Mouse (Mus musculus): ENCODE data around the gene Ifi27l2a.
"Not testable (repeated sequence)": the region's sequence is repeated elsewhere in the genome, so short reads cannot be mapped to it uniquely, and the experiment has no call there.

Ifi27l2a gene
- long read RNA-seq, experiment 1, transcript Ifi27l2a-201 (4 exons, 463 nt) = major isoform, 73 of 89 reads
- long read RNA-seq, experiment 1, partial matches to known transcripts = 6 of 89 reads
- long read RNA-seq, experiment 1, other reads (novel, unspliced or antisense) = 10 of 89 reads
- long read RNA-seq, experiment 2, transcript Ifi27l2a-201 (4 exons, 463 nt) = major isoform, 93 of 107 reads
- long read RNA-seq, experiment 2, partial matches to known transcripts = 6 of 107 reads
- long read RNA-seq, experiment 2, other reads (novel, unspliced or antisense) = 8 of 107 reads

DNA sequence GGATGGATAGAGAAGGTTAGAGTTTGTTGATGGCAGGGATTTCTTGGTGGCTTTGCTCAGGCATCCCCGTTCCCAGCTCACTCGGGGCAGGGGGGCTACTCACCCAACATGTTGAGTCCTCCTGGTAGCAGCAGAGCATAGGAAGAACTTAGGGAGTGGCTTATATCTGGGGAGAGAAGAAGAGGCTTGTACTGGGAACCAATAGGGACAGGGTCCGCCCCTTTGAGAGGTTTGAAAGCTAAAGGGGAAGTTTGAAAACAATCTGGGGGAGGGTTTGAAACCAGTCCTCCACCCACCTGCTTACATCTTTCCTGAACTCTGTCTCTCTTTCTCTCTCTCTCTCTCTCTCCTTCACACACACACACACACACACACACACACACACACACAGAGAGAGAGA is at the start of gene Ifi27l2a:
TSS of gene Ifi27l2a (minus strand) at position 157 of the 400 bp plus-strand sequence.
- intact Hi-C loops (cut with DNase I) = no loop called here

DNA sequence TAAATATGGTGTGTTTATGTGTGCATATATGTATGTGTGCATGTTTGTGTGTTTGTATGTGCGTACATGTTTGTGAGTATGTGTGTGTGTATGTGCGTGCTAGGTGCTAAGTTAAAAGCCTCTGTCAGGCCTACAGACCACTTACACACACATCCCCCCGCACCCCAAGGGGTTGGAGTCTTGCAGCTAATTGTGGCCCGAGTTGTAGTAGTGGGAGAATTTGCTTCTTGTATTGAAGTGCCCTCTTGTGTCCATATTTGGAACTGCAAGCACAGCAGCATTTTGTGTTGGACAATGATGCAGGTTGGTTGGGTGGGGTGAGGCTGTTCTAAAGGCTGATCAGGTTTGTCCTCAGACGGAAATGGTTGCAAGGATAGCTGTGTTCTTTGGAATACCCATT is 49.3 kb upstream of the Ifi27l2a start:
- intact Hi-C loops (cut with DNase I) = loop anchor here (1.0 kb wide), 1 partner anchor 66 kb away; no protein-coding TSS in a partner anchor

DNA sequence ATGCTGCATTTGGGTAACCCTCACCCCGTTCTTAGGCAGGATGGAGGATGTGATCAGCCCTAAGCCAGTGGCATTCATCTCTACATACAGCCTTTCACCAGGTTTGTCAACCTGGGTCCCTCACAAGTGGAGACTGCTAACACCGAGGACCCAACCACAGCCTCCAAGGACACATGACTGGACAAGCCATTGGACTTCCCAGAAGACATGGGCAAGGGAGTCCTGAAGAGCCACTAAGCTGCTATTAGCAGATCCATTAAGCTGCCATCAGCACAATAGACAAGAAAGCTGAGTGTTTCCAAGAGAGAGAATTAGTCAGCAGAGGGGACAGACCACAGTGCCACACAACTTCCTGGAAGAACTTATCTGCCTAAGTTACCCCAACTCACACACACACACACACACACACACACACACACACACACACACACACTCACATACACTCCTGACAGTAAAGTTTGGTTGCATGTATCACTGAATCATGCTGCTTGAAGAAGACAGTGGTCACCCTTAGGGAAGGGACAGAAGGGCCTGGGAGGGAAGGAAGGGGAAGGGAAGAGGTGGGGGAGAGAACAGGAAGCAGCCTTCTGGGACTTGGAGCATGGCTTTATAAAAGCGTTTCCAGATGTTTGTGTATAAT is 47.7 kb upstream of the Ifi27l2a start:
- intact Hi-C loops (cut with DNase I) = no loop called here

DNA sequence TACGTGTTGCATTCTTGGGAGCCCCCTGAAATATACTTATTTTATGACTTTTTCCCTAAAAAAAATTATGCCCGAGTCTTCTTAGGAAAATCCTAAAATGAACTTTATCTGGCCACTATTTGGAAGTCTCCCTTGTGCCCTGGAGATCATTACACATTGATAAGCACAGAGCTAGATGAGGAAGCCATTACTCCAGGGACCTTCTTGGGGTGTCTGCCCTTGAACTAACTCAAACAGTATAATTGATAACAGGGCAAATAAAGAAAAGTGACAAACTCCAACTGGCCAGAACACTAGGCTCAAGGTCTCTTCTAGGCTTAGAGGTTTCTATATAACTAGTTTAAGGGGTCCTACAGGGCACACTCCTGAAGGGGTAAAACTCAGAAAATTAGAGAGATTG is 44.3 kb upstream of the Ifi27l2a start:
- intact Hi-C loops (cut with DNase I) = no loop called here

DNA sequence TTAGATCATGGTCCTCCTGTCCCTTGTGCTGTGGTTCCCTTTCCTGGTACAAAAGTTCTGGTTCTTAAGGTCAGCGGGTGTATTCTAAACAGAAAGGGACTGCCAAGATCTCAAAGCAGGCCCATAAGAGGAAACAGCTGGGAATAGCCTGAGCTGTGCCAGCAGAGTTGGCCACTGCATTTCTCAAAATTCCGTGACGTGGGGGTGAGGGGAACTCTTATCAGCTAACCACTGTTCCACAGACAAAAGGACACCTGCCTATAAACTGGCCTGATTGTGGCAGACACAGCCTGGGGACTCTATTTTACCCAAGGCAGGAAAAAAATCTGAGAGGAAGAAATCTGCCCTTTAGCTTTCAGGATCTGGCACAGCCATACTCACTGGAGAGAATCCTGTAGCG is 43.8 kb upstream of the Ifi27l2a start:
- intact Hi-C loops (cut with DNase I) = no loop called here

DNA sequence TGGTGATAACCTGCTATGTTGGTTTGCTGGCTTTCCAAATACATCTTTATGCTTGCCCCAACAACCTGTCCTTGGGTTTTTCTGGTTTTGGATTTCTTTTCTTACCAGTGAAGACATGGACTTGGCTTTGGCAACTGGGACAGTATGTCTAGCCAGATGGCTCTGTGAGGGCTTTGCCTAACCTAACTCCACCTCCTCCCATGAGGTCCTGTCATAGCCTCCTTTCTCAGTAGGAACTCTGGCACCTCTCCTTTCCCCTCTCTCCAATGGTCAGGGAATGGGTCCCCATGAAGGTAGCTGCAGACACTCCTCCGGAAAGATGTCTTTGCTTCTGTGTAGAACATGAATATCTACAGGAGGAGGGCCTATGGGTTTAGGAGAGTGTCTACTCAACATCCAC is 43.2 kb upstream of the Ifi27l2a start:
- intact Hi-C loops (cut with DNase I) = no loop called here

DNA sequence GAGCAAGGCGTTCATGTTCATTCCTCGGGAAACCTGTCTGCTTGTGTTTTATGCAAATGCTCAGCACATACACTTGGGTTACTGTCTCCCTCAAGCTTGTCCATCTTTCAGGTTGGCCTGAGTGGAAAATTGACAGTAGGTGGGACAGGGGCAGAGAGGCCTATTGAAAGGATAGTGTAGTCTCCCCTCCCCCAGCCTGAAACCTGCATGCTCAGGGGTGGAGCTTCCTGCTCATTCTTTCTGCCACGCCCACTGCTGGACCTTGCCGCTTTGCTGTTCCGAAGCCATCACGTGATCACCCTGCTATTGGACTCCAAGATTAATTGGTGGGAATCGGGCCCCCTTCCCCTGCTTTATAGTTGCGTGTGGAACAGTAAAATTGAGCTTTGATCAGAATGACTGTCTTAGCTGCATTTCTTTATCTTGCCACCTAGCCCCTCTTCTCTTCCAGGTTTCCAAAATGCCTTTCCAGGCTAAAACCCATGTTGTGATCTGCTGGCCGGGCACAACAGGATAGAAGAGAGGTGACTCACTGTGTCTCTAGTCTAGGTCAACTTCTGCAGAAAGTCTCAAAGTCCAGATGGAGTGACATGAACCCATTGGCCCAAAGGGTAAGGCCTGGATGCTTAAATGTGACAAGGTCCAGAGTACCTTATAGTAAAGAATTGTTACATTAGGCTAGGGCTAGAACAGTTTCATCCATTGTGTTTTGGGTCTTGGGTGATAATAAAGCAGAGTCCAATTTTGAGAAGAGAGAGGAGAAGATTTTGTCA is 40.9 kb upstream of the Ifi27l2a start:
- intact Hi-C loops (cut with DNase I) = not testable (repeated sequence)

DNA sequence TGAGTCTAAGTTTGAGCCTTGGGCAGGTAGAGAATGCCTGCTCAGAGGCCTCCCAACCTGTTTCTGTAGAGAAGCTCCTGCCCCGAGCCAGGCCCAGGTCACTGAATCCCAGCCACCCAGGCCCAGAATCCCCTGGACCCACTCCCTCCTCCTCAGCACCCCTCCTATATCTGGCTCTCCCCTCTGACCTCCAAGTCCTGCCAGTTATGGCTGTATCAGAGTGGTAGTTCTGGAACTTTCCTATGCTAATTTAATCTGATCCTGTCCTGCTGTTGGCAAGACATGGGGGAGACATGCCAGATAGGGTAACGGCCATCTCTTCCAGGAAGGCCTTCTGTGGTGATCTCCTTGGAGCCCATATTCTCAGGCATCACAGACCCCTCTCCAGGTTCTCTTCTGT is 39.3 kb upstream of the Ifi27l2a start:
- intact Hi-C loops (cut with DNase I) = no loop called here

DNA sequence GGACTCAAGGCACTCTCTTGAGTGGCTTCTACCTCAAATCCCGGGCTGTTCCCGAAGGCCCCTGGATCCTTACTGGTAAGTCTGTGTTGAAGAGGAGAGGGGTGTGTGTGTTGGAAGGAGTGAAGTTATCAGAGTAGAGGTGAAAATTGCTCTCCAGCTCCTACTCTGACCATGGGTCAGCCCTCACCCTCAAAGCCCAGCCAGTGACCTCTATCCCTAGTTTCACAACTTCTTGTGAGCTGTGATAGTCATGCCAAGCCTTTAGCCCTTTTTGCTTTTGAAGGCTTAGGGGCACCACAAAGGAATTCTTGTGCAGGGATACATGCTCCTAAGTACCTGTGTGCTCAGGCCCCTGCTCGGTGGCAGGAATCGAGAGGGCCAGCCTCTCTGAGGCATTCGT is 38.2 kb upstream of the Ifi27l2a start:
- intact Hi-C loops (cut with DNase I) = no loop called here

DNA sequence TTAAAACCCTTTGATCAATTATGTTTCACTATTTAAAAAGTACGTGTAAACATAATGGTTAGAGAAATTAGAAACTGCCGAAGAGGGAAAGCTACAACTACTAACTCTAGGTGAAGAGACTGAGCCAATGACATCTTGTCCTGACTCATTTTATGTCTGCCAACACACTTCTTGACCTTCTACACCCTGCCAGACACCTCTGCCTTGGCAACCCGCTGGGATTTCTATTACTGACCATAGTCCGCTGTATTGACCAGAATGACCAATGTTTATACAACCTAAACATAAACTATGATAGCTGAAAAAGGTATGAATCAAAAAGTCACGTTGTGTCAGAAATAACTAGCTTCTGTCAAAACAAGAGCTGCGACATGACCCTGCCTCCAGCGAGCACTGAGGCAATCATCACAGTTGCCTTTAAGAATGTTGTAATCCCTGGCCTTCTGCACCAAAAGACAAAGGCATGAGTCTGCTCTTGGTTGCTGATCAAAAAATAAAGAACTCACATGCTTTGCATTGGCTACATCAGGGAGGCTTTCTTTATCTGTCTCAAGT is 34.1 kb upstream of the Ifi27l2a start:
- intact Hi-C loops (cut with DNase I) = no loop called here

DNA sequence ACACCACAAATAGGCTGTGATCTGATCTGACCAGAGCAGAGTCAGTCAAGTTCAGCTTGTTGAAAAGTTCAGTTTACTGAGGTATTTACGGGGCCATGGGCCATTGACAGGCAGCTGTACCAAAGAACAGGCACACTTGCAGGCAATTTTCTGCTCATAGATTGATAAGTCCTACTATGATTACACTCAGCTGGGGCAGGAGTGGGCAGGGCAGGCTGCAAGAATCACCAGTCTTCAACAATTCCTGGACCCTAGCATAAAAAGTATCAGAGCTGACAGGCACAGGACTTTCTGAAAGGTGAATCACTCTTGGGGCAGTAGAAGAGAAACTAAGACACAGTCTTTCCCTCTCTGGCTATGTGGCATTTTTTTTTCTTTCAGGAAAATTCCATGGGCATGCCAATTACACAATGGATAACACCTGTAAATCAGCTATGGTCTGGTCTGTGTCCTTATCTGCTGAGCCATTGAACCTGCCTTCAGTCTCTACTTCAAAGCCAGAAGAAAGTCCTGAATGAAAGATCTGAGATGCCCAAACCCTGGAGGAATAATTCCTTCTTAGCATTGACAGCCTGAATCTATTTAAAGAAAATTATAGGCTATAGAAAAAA is 33.4 kb upstream of the Ifi27l2a start:
- intact Hi-C loops (cut with DNase I) = no loop called here

DNA sequence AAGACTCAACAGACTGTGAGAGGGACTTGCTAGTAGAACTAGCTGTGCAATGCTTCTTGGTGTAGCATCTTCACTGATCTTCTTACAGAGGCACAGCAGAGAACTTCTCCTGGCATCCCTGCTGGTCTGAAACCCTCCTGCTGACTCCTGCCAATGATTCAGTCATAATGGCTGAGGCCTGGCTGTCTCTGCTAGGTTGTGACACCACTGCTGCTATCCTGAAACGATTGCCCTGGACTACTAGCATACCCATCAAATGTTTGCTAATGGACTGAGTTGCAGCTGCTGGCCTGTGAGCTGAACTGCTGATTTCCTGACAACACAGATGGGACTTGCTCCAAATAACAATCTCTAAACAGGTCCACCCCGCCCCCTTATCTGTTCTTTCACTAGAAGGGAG is 31.0 kb upstream of the Ifi27l2a start:
- intact Hi-C loops (cut with DNase I) = no loop called here

DNA sequence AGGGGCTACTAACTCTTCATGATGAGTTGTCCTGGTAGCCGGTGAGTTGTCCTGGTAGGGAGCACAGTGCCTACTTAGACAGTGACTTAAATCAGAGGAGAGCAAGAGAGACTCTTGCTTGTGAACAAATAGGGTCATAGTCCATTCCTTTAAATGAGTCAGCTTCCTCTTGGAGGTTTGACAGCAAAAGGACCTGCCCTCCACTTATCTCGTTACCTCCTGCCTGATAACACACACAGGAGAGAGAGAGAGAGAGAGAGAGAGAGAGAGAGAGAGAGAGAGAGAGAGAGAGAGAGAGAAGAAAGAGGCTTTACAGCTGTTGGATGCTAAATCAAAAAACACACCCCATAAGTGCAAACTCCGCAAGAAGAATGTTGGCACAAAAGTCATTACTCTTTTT is 13.7 kb upstream of the Ifi27l2a start, which contains the start of gene Ifi27l2b:
TSS of gene Ifi27l2b (minus strand) at position 84 of the 400 bp plus-strand sequence.
- intact Hi-C loops (cut with DNase I) = no loop called here

DNA sequence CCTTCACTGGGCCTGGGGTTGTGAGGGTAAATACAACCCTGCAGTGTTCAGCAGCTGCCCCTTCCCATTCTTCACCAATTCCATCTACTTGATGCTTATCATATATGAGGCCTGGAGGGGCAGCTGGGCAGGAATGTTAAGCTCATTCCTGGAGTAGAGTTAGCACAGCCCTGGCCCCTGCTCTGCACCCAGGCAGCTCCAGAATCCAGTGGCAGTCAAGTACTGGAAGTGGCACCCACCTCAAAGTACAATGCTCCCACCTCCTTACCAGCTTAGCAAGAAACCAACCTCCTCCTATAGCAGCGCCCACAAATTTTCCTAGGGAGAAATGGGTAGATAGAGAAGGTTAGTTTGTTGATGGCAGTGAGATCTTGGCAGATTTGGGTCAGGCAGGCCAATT is 13.2 kb upstream of the Ifi27l2a start:
- intact Hi-C loops (cut with DNase I) = not testable (repeated sequence)

DNA sequence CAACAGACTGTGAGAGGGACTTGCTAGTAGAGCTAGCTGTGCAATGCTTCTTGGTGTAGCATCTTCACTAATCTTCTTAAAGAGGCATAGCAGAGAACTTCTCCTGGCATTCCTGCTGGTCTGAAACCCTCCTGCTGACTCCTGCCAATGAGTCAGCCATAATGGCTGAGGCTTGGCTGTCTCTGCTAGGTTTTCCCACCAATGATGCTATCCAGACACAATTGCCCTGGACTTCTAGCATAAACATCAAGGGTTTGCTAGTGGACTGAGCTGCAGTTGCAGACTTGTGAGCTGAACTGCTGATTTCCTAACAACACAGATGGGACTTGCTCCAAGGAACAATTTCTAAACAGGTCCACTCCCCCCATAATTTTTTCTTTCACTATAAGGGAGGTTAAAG is 9.9 kb upstream of the Ifi27l2a start:
- intact Hi-C loops (cut with DNase I) = no loop called here

DNA sequence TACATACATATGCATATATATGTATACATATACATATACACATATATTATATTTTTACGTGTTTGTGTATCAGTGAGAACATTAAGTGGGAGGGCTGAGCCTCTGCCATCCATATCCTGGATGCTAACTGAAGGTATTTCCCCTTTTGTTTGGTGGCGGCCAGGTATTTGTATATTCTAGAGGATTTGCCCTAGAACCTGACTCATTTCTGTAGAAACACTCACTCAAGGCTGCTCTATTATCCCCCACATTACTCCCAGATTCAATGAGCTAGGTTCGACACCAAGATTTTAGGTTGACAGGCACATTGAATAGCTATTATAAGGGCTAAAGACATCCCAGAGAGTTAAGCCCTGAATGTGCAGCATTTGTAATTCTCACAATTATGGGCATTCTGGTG is 1.6 kb upstream of the Ifi27l2a start:
- intact Hi-C loops (cut with DNase I) = no loop called here

DNA sequence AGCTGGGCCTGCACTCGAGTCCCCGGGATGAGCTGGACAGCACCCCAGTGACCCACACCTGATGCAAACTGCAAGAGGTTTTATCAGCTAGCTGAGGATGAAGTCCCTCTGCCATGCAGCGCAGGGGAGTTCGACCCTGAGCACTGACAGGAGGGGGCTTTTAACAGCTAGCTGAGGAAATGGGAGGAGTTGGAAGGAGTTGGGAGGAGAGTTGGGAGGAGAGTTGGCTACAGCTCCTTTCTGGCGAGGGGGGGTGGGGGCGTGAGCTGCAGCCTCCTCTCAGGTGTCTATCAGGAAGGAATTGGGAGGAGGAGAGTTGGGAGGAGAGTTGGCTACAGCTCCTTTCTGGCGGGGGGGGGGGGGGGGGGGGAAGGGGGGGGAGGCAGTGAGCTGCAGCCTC is 781 bp upstream of the Ifi27l2a start:
- intact Hi-C loops (cut with DNase I) = not testable (repeated sequence)

DNA sequence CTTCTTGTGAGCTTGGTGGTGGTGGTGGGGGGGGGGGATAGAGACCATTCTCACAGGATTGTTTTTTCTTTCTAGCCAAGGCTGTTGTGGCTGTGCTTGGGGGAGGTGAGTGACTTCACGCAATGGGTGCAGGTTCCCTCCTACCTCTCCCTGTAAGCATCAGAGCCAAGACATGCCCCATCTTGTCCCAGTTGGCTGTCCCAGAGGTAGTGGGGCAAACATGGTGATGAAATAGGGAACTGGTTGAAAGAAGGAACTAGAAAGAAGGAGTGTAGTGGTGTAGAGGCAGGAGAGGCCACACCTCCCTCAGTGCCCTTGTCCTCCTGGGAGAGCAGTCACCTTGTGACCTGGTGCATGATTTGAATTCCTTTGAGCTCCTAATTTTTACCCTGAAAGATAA is 5.9 kb downstream of the Ifi27l2a start:
- intact Hi-C loops (cut with DNase I) = no loop called here

DNA sequence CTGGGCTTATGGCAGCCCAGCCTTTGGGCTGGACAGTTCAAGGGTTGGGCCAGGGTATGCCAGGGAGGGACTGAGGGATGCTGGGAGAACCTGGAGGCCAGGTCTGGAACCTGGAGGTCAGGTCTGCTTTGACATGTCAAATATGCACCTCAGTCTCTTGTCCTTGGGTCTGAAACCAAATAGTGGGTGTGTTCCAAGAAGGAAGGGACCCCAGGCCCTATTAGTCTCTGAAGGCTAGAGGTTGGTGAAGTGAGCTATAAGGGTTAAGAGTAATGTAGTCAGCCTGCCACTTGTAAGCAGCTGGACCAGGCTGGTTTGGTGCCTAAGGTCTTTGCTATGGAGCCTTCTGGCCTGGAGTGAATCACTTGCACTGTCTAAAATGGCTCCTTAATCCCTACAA is 8.6 kb downstream of the Ifi27l2a start:
- intact Hi-C loops (cut with DNase I) = no loop called here

DNA sequence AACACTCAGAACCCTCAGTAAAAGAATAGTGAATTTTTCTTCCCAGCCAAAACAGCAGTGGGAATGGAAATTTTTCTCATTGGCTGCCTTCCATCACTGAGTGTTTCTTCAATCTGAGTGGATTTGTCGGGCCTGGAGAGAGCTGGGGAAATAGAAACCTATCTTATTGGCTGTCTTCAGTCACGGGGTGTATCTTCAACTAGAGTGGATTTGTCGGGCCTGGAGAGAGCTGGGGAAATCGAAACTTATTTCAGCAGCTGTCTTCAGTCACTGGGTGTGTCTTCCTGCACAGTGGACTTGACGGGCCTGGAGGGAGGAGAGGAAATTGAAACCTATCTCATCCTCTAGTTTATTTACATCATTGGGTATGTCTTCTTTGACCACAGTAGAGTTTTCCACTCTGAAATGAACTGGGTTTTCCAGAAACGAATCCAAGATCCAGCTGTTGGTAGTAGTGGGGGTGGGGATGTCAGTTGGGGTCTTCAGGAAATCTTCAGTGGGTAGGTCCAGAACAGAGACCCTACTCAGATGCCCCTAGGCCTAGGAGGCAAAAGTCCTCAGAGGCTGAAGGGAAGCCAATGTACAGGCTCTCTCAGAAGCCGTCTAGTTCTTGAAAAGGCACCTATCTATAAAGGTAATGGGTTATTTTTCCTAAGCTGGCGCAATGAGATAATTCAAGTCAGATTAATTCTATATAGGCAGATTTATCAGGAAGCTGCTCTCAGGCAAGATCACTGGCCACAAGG is 9.3 kb downstream of the Ifi27l2a start, which contains the start of gene Ifi27:
TSS of gene Ifi27 (plus strand) at position 226 of the 746 bp plus-strand sequence.
- intact Hi-C loops (cut with DNase I) = no loop called here

DNA sequence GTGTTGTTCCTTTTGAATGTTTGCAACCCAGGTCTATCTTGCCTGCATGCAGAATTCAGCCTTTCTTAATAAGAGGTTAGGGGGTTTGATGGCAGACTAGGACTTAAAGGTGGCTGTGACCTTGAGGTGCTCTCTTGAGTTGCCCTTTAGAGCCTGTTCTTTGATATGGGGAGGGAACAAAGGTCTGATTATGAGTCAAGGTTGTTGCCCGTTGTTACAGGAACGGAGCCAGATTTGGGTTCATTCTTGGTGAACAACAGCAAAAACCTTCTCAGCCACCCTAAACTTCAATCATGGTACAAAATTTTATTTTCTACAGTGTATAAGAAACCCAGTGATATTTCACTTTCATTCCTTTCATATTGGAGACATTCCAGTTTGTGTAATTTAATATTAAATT is 10.1 kb downstream of the Ifi27l2a start:
- intact Hi-C loops (cut with DNase I) = no loop called here

All from adrenal gland (tissue).